ENCODE assay signal across 8 mouse cellular contexts in genomic region chr11:69016755-69017154, GRCm38 (mm10). TPM values are rescaled to one million over a fixed set of nuclear protein-coding genes. Genes with fewer than 3 reads are reported as not detected.
A peak's percentile ranks its signal among the peaks of the same experiment; 100 is the strongest.
DNase-seq lines count a peak whose midpoint lies in the region; ATAC-seq and TF ChIP-seq lines count a peak whose summit lies in the region.

No protein-coding gene starts in this region.

- peaks cover 15% of the 10 kb centered on the region for H3K4me1 ChIP-seq in embryonic facial prominence, embryonic 10.5 days
- H3K4me1 ChIP-seq in hindbrain, postnatal 0 days (ENCODE audit: insufficient read depth, low read length) = peaks cover 8% of the 10 kb centered on the region; the same call in 1 of the 2 replicates
- H3K4me1 ChIP-seq in midbrain, embryonic 16.5 days (ENCODE audit: control insufficient read depth, insufficient read depth, low read length) = peaks cover 11% of the 10 kb centered on the region

- peak overlapping the region; percentile 82 for H3K4me2 ChIP-seq in hindbrain, postnatal 0 days (ENCODE audit: low read depth, low read length)
- peak overlapping the region; percentile 79 for H3K4me2 ChIP-seq in midbrain, embryonic 16.5 days (ENCODE audit: low read length)

- no peaks in the 10 kb centered on the region for H3K27me3 ChIP-seq in embryonic facial prominence, embryonic 10.5 days (replicated peaks; ENCODE audit: low read depth, poor library complexity, severe bottlenecking)
- H3K27me3 ChIP-seq in hindbrain, postnatal 0 days (ENCODE audit: insufficient read depth, low read length) = no peaks in the 10 kb centered on the region
- H3K27me3 ChIP-seq in midbrain, embryonic 16.5 days (ENCODE audit: control insufficient read depth, insufficient read depth, low read depth, low read length) = no peaks in the 10 kb centered on the region

- no peak for TF ChIP-seq CTCF in layer of hippocampus, adult 2 months (conservative IDR thresholded peaks at IDR 0.05)
- no peak for TF ChIP-seq CTCF in hindbrain, postnatal 0 days (IDR thresholded peaks at IDR 0.05; ENCODE audit: low read depth)

- H3K9ac ChIP-seq in hindbrain, postnatal 0 days (replicated peaks; ENCODE audit: low read length) = peak overlapping the region; percentile 88
- H3K9ac ChIP-seq in midbrain, embryonic 16.5 days (ENCODE audit: low read depth, low read length) = peak overlapping the region; percentile 85

- peak overlapping the region; percentile 56 for H3K4me3 ChIP-seq in layer of hippocampus, adult 2 months
- H3K4me3 ChIP-seq in embryonic facial prominence, embryonic 10.5 days = peak overlapping the region; percentile 80
- H3K4me3 ChIP-seq in hindbrain, postnatal 0 days (ENCODE audit: low read length) = peak overlapping the region; percentile 65
- peak overlapping the region; percentile 60 for H3K4me3 ChIP-seq in midbrain, embryonic 16.5 days (ENCODE audit: low read depth, low read length)

- no peaks in the 10 kb centered on the region for H3K9me3 ChIP-seq in embryonic facial prominence, embryonic 10.5 days
- H3K9me3 ChIP-seq in hindbrain, postnatal 0 days (ENCODE audit: low read length) = no peaks in the 10 kb centered on the region
- H3K9me3 ChIP-seq in midbrain, embryonic 16.5 days (replicated peaks; ENCODE audit: control insufficient read depth, low read length, poor library complexity, severe bottlenecking) = no peaks in the 10 kb centered on the region

- peaks cover 20% of the 10 kb centered on the region for H3K36me3 ChIP-seq in embryonic facial prominence, embryonic 10.5 days (replicated peaks)
- H3K36me3 ChIP-seq in hindbrain, postnatal 0 days (ENCODE audit: insufficient read depth, low read length) = peaks cover 7% of the 10 kb centered on the region
- peaks cover 2% of the 10 kb centered on the region; the same call in 1 of the 2 replicates for H3K36me3 ChIP-seq in midbrain, embryonic 16.5 days (ENCODE audit: control insufficient read depth, insufficient read depth, low read length)

- peak overlapping the region; percentile 93 for H3K27ac ChIP-seq in layer of hippocampus, adult 2 months
- peak overlapping the region; percentile 98 for H3K27ac ChIP-seq in embryonic facial prominence, embryonic 10.5 days (replicated peaks)
- H3K27ac ChIP-seq in hindbrain, postnatal 0 days = peak overlapping the region; percentile 88
- peak overlapping the region; percentile 91 for H3K27ac ChIP-seq in midbrain, embryonic 16.5 days (ENCODE audit: low read length)

- no peak for DNase-seq in layer of hippocampus, adult 2 months (ENCODE audit: low spot score in 2 of 2)
- no peak for DNase-seq in layer of hippocampus, adult 18-20 months (ENCODE audit: low spot score in 2 of 2)
- DNase-seq in embryonic facial prominence, embryonic 10.5 days (ENCODE audit: low spot score) = no peak
- peak; percentile 11 for DNase-seq in hindbrain, postnatal 0 days (ENCODE audit: low spot score)
- no peak for DNase-seq in layer of hippocampus, postnatal 14 days (ENCODE audit: low spot score in 2 of 2)
- DNase-seq in kidney, adult 8-10 months = no peak

- no peak for ATAC-seq in hindbrain, postnatal 0 days
- no peak for ATAC-seq in midbrain, embryonic 16.5 days
- ATAC-seq in activated CD4-positive, CD25-positive, alpha-beta regulatory T cell, adult 4 months = no peak

- WGBS in embryonic facial prominence, embryonic 10.5 days = 67% methylated on average over 3 of the region's 3 CpGs
- 75% methylated on average over 3 of the region's 3 CpGs for WGBS in hindbrain, postnatal 0 days
- 65% methylated on average over 3 of the region's 3 CpGs for WGBS in midbrain, embryonic 16.5 days

RNA-seq across cellular contexts. Expression of gene Ctc1, which starts 1.0 kb away (rescaled TPM):
- total RNA-seq in layer of hippocampus, adult 2 months (2021) = 10 to 100 TPM; 40.3 to 43.1 TPM
- 10 to 100 TPM; 34.3 to 39.2 TPM for total RNA-seq in layer of hippocampus, adult 18-20 months (2021)
- polyA plus RNA-seq in embryonic facial prominence, embryonic 10.5 days (2016; fragmentation: Nextera tagmentation; extraction: Ambion mirVana) = 100 and 103 TPM in 2 replicates
- 84.8 and 85.7 TPM in 2 replicates for total RNA-seq in hindbrain, postnatal 0 days (2014; rRNA removed)
- 42.8 and 45.7 TPM in 2 replicates for polyA plus RNA-seq in hindbrain, postnatal 0 days (2015; fragmentation: Nextera tagmentation; extraction: Ambion mirVana)
- polyA plus RNA-seq in midbrain, embryonic 16.5 days (2015; fragmentation: Nextera tagmentation; extraction: Ambion mirVana) = 66.5 and 67.0 TPM in 2 replicates
- 10 to 100 TPM in 1 of 2 experiments, 1 to 10 TPM in 1; 8.7 to 14.6 TPM for polyA plus RNA-seq in activated CD4-positive, CD25-positive, alpha-beta regulatory T cell, adult 4 months (2017; shearing (Covaris generic))
- 10 to 100 TPM; 33.6 to 38.8 TPM for total RNA-seq in layer of hippocampus, postnatal 14 days (2021)

RNA-seq across cellular contexts. Expression of gene Pfas, which starts 8.5 kb away (rescaled TPM):
- total RNA-seq in layer of hippocampus, adult 2 months (2021) = 10 to 100 TPM; 27.5 to 27.8 TPM
- total RNA-seq in layer of hippocampus, adult 18-20 months (2021) = 10 to 100 TPM; 22.1 to 23.4 TPM
- 70.1 and 71.9 TPM in 2 replicates for polyA plus RNA-seq in embryonic facial prominence, embryonic 10.5 days (2016; fragmentation: Nextera tagmentation; extraction: Ambion mirVana)
- total RNA-seq in hindbrain, postnatal 0 days (2014; rRNA removed) = 31.3 and 35.2 TPM in 2 replicates
- polyA plus RNA-seq in hindbrain, postnatal 0 days (2015; fragmentation: Nextera tagmentation; extraction: Ambion mirVana) = 14.7 and 17.8 TPM in 2 replicates
- polyA plus RNA-seq in midbrain, embryonic 16.5 days (2015; fragmentation: Nextera tagmentation; extraction: Ambion mirVana) = 15.8 and 16.8 TPM in 2 replicates
- 10 to 100 TPM; 20.4 to 26.3 TPM for polyA plus RNA-seq in activated CD4-positive, CD25-positive, alpha-beta regulatory T cell, adult 4 months (2017; shearing (Covaris generic))
- 10 to 100 TPM; 24.1 to 25.3 TPM for total RNA-seq in layer of hippocampus, postnatal 14 days (2021)

RNA-seq across cellular contexts. Expression of gene Aurkb, which starts 28.7 kb away (rescaled TPM):
- total RNA-seq in layer of hippocampus, adult 2 months (2021) = under 1 TPM; 0.54 to 0.79 TPM
- total RNA-seq in layer of hippocampus, adult 18-20 months (2021) = not detected
- polyA plus RNA-seq in embryonic facial prominence, embryonic 10.5 days (2016; fragmentation: Nextera tagmentation; extraction: Ambion mirVana) = 215 and 218 TPM in 2 replicates
- 15.9 and 21.6 TPM in 2 replicates for total RNA-seq in hindbrain, postnatal 0 days (2014; rRNA removed)
- 24.8 and 26.3 TPM in 2 replicates for polyA plus RNA-seq in hindbrain, postnatal 0 days (2015; fragmentation: Nextera tagmentation; extraction: Ambion mirVana)
- 12.6 and 15.4 TPM in 2 replicates for polyA plus RNA-seq in midbrain, embryonic 16.5 days (2015; fragmentation: Nextera tagmentation; extraction: Ambion mirVana)
- 10 to 100 TPM; 24.3 to 33.5 TPM for polyA plus RNA-seq in activated CD4-positive, CD25-positive, alpha-beta regulatory T cell, adult 4 months (2017; shearing (Covaris generic))
- total RNA-seq in layer of hippocampus, postnatal 14 days (2021) = 1 to 10 TPM; 2.1 to 2.3 TPM

RNA-seq across cellular contexts. Expression of gene Rangrf, which starts 41.8 kb away (rescaled TPM):
- 10 to 100 TPM; 16.8 to 20.7 TPM for total RNA-seq in layer of hippocampus, adult 2 months (2021)
- total RNA-seq in layer of hippocampus, adult 18-20 months (2021) = 10 to 100 TPM; 16.9 to 19.4 TPM
- 87.7 and 93.0 TPM in 2 replicates for polyA plus RNA-seq in embryonic facial prominence, embryonic 10.5 days (2016; fragmentation: Nextera tagmentation; extraction: Ambion mirVana)
- 40.4 and 51.6 TPM in 2 replicates for total RNA-seq in hindbrain, postnatal 0 days (2014; rRNA removed)
- polyA plus RNA-seq in hindbrain, postnatal 0 days (2015; fragmentation: Nextera tagmentation; extraction: Ambion mirVana) = 31.2 and 34.6 TPM in 2 replicates
- 23.3 and 24.8 TPM in 2 replicates for polyA plus RNA-seq in midbrain, embryonic 16.5 days (2015; fragmentation: Nextera tagmentation; extraction: Ambion mirVana)
- polyA plus RNA-seq in activated CD4-positive, CD25-positive, alpha-beta regulatory T cell, adult 4 months (2017; shearing (Covaris generic)) = 10 to 100 TPM; 42.2 to 48.3 TPM
- 10 to 100 TPM; 13.4 to 15.8 TPM for total RNA-seq in layer of hippocampus, postnatal 14 days (2021)

RNA-seq across cellular contexts. Expression of gene Borcs6, which starts 42.8 kb away (rescaled TPM):
- total RNA-seq in layer of hippocampus, adult 2 months (2021) = 10 to 100 TPM; 26.6 to 30.8 TPM
- total RNA-seq in layer of hippocampus, adult 18-20 months (2021) = 10 to 100 TPM; 32.9 to 36.4 TPM
- polyA plus RNA-seq in embryonic facial prominence, embryonic 10.5 days (2016; fragmentation: Nextera tagmentation; extraction: Ambion mirVana) = 5.3 and 5.9 TPM in 2 replicates
- total RNA-seq in hindbrain, postnatal 0 days (2014; rRNA removed) = 25.4 and 40.8 TPM in 2 replicates
- 21.3 and 21.9 TPM in 2 replicates for polyA plus RNA-seq in hindbrain, postnatal 0 days (2015; fragmentation: Nextera tagmentation; extraction: Ambion mirVana)
- 15.7 and 20.4 TPM in 2 replicates for polyA plus RNA-seq in midbrain, embryonic 16.5 days (2015; fragmentation: Nextera tagmentation; extraction: Ambion mirVana)
- 1 to 10 TPM; 2.1 to 2.4 TPM for polyA plus RNA-seq in activated CD4-positive, CD25-positive, alpha-beta regulatory T cell, adult 4 months (2017; shearing (Covaris generic))
- 10 to 100 TPM; 25.2 to 26.4 TPM for total RNA-seq in layer of hippocampus, postnatal 14 days (2021)
